Comparison of ENCODE assay signal across 12 mouse cellular contexts in genomic region chr7:132336781-132337180, GRCm38 (mm10). TPM values are rescaled to one million over a fixed set of nuclear protein-coding genes. Genes with fewer than 3 reads are reported as not detected.
DNase-seq lines count a peak whose midpoint lies in the region; ATAC-seq lines count a peak whose summit lies in the region.
"Had no signal": no experiment of that assay in that cellular context is flagged by ENCODE, and none has a peak within 500 bp of the region (broad histone marks: within the 10 kb centered on the region; RNA-seq: fewer than 3 reads in every experiment).

No protein-coding gene starts in this region.

- DNase-seq in heart, postnatal 36 days: no peak
- DNase-seq in neural tube, embryonic 10.5 days (ENCODE audit: extremely low spot score, low spot score): no peak
- DNase-seq in cerebellum, adult 8-10 months: no peak
- no peak for DNase-seq in urinary bladder, postnatal 4 days (ENCODE audit: low spot score in 2 of 2)
- DNase-seq: adrenal gland, postnatal 25 days; kidney, postnatal 10 days; spleen, adult 18-20 months had no signal

- intact Hi-C loops in heart, postnatal 36 days (cut with DNase I): no loop called here

- H3K9ac ChIP-seq in heart, embryonic 16.5 days (ENCODE audit: low read length): no peak overlapping the region
- no peak overlapping the region for H3K9ac ChIP-seq in neural tube, embryonic 14.5 days (replicated peaks; ENCODE audit: low read depth, low read length)
- H3K9ac ChIP-seq in embryonic facial prominence, embryonic 12.5 days: no peak overlapping the region

- WGBS in heart, embryonic 16.5 days: 39% methylated on average over 3 of the region's 3 CpGs
- whole genome bisulfite sequencing in neural tube, embryonic 14.5 days: 58% methylated on average over 3 of the region's 3 CpGs
- WGBS in embryonic facial prominence, embryonic 12.5 days: 44% methylated on average over 3 of the region's 3 CpGs

- ATAC-seq in heart, embryonic 16.5 days (replicated peaks; ENCODE audit: extremely low read depth, insufficient read depth, low FRiP score): no peak
- ATAC-seq in neural tube, embryonic 14.5 days (ENCODE audit: low read depth): no peak
- no peak for ATAC-seq in embryonic facial prominence, embryonic 12.5 days (ENCODE audit: insufficient number of reproducible peaks, insufficient read depth, low FRiP score, low TSS enrichment)
- peak; percentile 19 for ATAC-seq in megakaryocyte progenitor cell, adult 5-6 weeks (replicated peaks; ENCODE audit: poor library complexity)

- peaks cover 5% of the 10 kb centered on the region for H3K4me1 ChIP-seq in heart, embryonic 16.5 days (ENCODE audit: control insufficient read depth, insufficient read depth, low read length)
- H3K4me1 ChIP-seq in neural tube, embryonic 14.5 days (ENCODE audit: control insufficient read depth, insufficient read depth, low read length): 0 out of 2 replicates have a peak, but pooled peaks cover 5% of the 10 kb centered on the region
- H3K4me1 ChIP-seq in embryonic facial prominence, embryonic 12.5 days: peaks cover 11% of the 10 kb centered on the region

- H3K9me3 ChIP-seq in heart, embryonic 16.5 days (replicated peaks; ENCODE audit: control insufficient read depth, low read length): no peaks in the 10 kb centered on the region
- no peaks in the 10 kb centered on the region for H3K9me3 ChIP-seq in neural tube, embryonic 14.5 days (ENCODE audit: control insufficient read depth, low read length)
- H3K9me3 ChIP-seq in embryonic facial prominence, embryonic 12.5 days: no peaks in the 10 kb centered on the region

- no peak overlapping the region for H3K4me3 ChIP-seq in heart, embryonic 16.5 days (ENCODE audit: low read length)
- no peak overlapping the region for H3K4me3 ChIP-seq in neural tube, embryonic 14.5 days (ENCODE audit: low read depth, low read length)
- no peak overlapping the region for H3K4me3 ChIP-seq in embryonic facial prominence, embryonic 12.5 days

- H3K27ac ChIP-seq in heart, embryonic 16.5 days (ENCODE audit: low read length): 0 out of 2 replicates have a peak overlapping the region, but pooled peaks have one; percentile 19
- H3K27ac ChIP-seq in neural tube, embryonic 14.5 days (ENCODE audit: low read depth, low read length): peak overlapping the region; percentile 22; the same call in 1 of the 2 replicates
- peak overlapping the region; percentile 30; the same call in 1 of the 2 replicates for H3K27ac ChIP-seq in embryonic facial prominence, embryonic 12.5 days

- H3K36me3 ChIP-seq in heart, embryonic 16.5 days (ENCODE audit: control insufficient read depth, insufficient read depth): no peaks in the 10 kb centered on the region
- H3K36me3 ChIP-seq in neural tube, embryonic 14.5 days (ENCODE audit: control insufficient read depth, insufficient read depth, low read length): no peaks in the 10 kb centered on the region
- no peaks in the 10 kb centered on the region for H3K36me3 ChIP-seq in embryonic facial prominence, embryonic 12.5 days

- no peaks in the 10 kb centered on the region for H3K27me3 ChIP-seq in heart, embryonic 16.5 days (ENCODE audit: control insufficient read depth, insufficient read depth, low read length)
- no peaks in the 10 kb centered on the region for H3K27me3 ChIP-seq in neural tube, embryonic 14.5 days (ENCODE audit: control insufficient read depth, insufficient read depth, low read length)
- no peaks in the 10 kb centered on the region for H3K27me3 ChIP-seq in embryonic facial prominence, embryonic 12.5 days

- H3K4me2 ChIP-seq in heart, embryonic 16.5 days (ENCODE audit: low read depth, low read length): no peak overlapping the region
- no peak overlapping the region for H3K4me2 ChIP-seq in neural tube, embryonic 14.5 days (ENCODE audit: low read depth, low read length)
- no peak overlapping the region for H3K4me2 ChIP-seq in embryonic facial prominence, embryonic 12.5 days (replicated peaks)
- H3K4me2 ChIP-seq: heart, embryonic 11.5 days had no signal

RNA-seq across cellular contexts. Expression of gene Chst15, which starts 19.8 kb away (rescaled TPM):
- 6.2 and 7.2 TPM in 2 replicates for polyA plus RNA-seq in heart, embryonic 16.5 days (2015; fragmentation: Nextera tagmentation; extraction: Ambion mirVana)
- total RNA-seq in heart, postnatal 36 days (2021): 1 to 10 TPM; 8.3 to 9.2 TPM
- 16.7 and 20.7 TPM in 2 replicates for polyA plus RNA-seq in neural tube, embryonic 14.5 days (2014; fragmentation: Nextera tagmentation; extraction: Ambion mirVana)
- 22.5 and 24.6 TPM in 2 replicates for polyA plus RNA-seq in embryonic facial prominence, embryonic 12.5 days (2016; fragmentation: Nextera tagmentation; extraction: Ambion mirVana)
- 8.6 and 11.5 TPM in 2 replicates for total RNA-seq in megakaryocyte progenitor cell, adult 5-6 weeks (2015)
- 7.3 and 8.2 TPM in 2 replicates for total RNA-seq in megakaryocyte progenitor cell, adult 5-6 weeks (2017)
